Mouse (Mus musculus) kidney, postnatal 25 days (tissue): ENCODE data around the gene Atxn2.
"Not testable (repeated sequence)": the region's sequence is repeated elsewhere in the genome, so short reads cannot be mapped to it uniquely, and the experiment has no call there.

ENCODE experiments used
- DNase-seq, 2 experiments: peaks; one replicate each; pipeline ENCODE4 v3.0.0; 2021; ENCODE audit warnings: mixed read lengths in 2 of 2

Gene Atxn2

GRCm38 (mm10) chr5:121711174-121711927, at the start of gene Atxn2:
Gene Atxn2, plus strand, starts transcription at chr5:121711337.
- peak; percentile 86 to 95 for DNase-seq

- DNase-seq = no peak
Observed at GRCm38 (mm10) chr5:121661494-121661893, 49.6 kb upstream of the Atxn2 start.

GRCm38 (mm10) chr5:121663456-121663855, 47.7 kb upstream of the Atxn2 start:
- no peak for DNase-seq

- DNase-seq = no peak
Observed at GRCm38 (mm10) chr5:121664078-121664477, 47.1 kb upstream of the Atxn2 start.

- DNase-seq = no peak
Observed at GRCm38 (mm10) chr5:121664971-121665370, 46.2 kb upstream of the Atxn2 start.

GRCm38 (mm10) chr5:121667067-121667466, 44.1 kb upstream of the Atxn2 start:
- peak; percentile 28 to 57 for DNase-seq

GRCm38 (mm10) chr5:121668411-121668810, 42.7 kb upstream of the Atxn2 start:
- DNase-seq = no peak

- DNase-seq = peak in 1 of 2 experiments; percentile 64
Observed at GRCm38 (mm10) chr5:121670412-121670811, 40.7 kb upstream of the Atxn2 start.

- no peak for DNase-seq
Observed at GRCm38 (mm10) chr5:121682250-121682649, 28.9 kb upstream of the Atxn2 start.

GRCm38 (mm10) chr5:121685495-121685894, 25.6 kb upstream of the Atxn2 start:
- no peak for DNase-seq

GRCm38 (mm10) chr5:121686113-121686898, 24.8 kb upstream of the Atxn2 start:
- peak; percentile 35 to 64 for DNase-seq

- peak; percentile 78 to 90 for DNase-seq
Observed at GRCm38 (mm10) chr5:121690482-121691211, 20.5 kb upstream of the Atxn2 start.

- DNase-seq = not testable (repeated sequence)
Observed at GRCm38 (mm10) chr5:121691436-121691835, 19.7 kb upstream of the Atxn2 start.

- DNase-seq = no peak
Observed at GRCm38 (mm10) chr5:121692897-121693296, 18.2 kb upstream of the Atxn2 start.

- peak in 1 of 2 experiments; percentile 24 for DNase-seq
Observed at GRCm38 (mm10) chr5:121696761-121697160, 14.4 kb upstream of the Atxn2 start.

GRCm38 (mm10) chr5:121699891-121700290, 11.2 kb upstream of the Atxn2 start:
- DNase-seq = peak in 1 of 2 experiments; percentile 8

GRCm38 (mm10) chr5:121700496-121700895, 10.6 kb upstream of the Atxn2 start:
- peak in 1 of 2 experiments; percentile 33 for DNase-seq

GRCm38 (mm10) chr5:121701111-121701769, 9.9 kb upstream of the Atxn2 start:
- DNase-seq = peak in 1 of 2 experiments; percentile 21

- peak; percentile 65 to 80 for DNase-seq
Observed at GRCm38 (mm10) chr5:121703341-121703740, 7.8 kb upstream of the Atxn2 start.

GRCm38 (mm10) chr5:121704512-121705248, 6.5 kb upstream of the Atxn2 start:
- DNase-seq = peak; percentile 50 to 57

GRCm38 (mm10) chr5:121710402-121710801, 735 bp upstream of the Atxn2 start:
- no peak for DNase-seq

- DNase-seq = no peak
Observed at GRCm38 (mm10) chr5:121710851-121711173, 325 bp upstream of the Atxn2 start.
